Mouse (Mus musculus): ENCODE measurements at regions not wholly inside any gene's neighbourhood (a gene's known extent, or its start where the extent isn't known, plus 50 kb on each side); places are given as distances from the start of the nearest gene placed in this dataset.

- CTCF ChIA-PET, result no interaction called here
These were observed 65.6 kb downstream of the En1 start for GRCm38 (mm10) chr1:120667776-120668175.

GRCm38 (mm10) chr1:120683532-120684245 is 81.5 kb downstream of the En1 start:
- CTCF ChIA-PET, result no interaction called here

- CTCF ChIA-PET, result no interaction called here
These were observed 83.5 kb downstream of the En1 start for GRCm38 (mm10) chr1:120685650-120686244.

- CTCF ChIA-PET, result no interaction called here
These were observed 89.4 kb downstream of the En1 start for GRCm38 (mm10) chr1:120691571-120691970.

GRCm38 (mm10) chr1:120698189-120698588 is 96.0 kb downstream of the En1 start:
- CTCF ChIA-PET, result no interaction called here

- CTCF ChIA-PET, result no interaction called here
These were observed 102.0 kb downstream of the En1 start for GRCm38 (mm10) chr1:120704201-120704600.

GRCm38 (mm10) chr1:120706011-120706410 is 103.8 kb downstream of the En1 start:
- CTCF ChIA-PET, result no interaction called here

GRCm38 (mm10) chr1:120708511-120708910 is 106.3 kb downstream of the En1 start:
- CTCF ChIA-PET, result no interaction called here

GRCm38 (mm10) chr1:120715105-120715877 is 113.1 kb downstream of the En1 start:
- CTCF ChIA-PET, result no interaction called here

GRCm38 (mm10) chr1:120726777-120727176 is 124.6 kb downstream of the En1 start:
- CTCF ChIA-PET, result no interaction called here

GRCm38 (mm10) chr1:120727427-120727826 is 125.2 kb downstream of the En1 start:
- CTCF ChIA-PET, result no interaction called here

GRCm38 (mm10) chr1:120732003-120732402 is 129.8 kb downstream of the En1 start:
- CTCF ChIA-PET, result no interaction called here

- CTCF ChIA-PET, result no interaction called here
These were observed 131.5 kb downstream of the En1 start for GRCm38 (mm10) chr1:120733683-120734082.

- CTCF ChIA-PET, result no interaction called here
These were observed 132.6 kb downstream of the En1 start for GRCm38 (mm10) chr1:120734846-120735245.

GRCm38 (mm10) chr1:120739499-120739898 is 137.3 kb downstream of the En1 start:
- CTCF ChIA-PET, result no interaction called here

- CTCF ChIA-PET, result no interaction called here
These were observed 139.0 kb downstream of the En1 start for GRCm38 (mm10) chr1:120741091-120741740.

- CTCF ChIA-PET, result no interaction called here
These were observed 146.7 kb downstream of the En1 start for GRCm38 (mm10) chr1:120748963-120749362.

GRCm38 (mm10) chr1:120753406-120753805 is 151.2 kb downstream of the En1 start:
- CTCF ChIA-PET, result no interaction called here

- CTCF ChIA-PET, result no interaction called here
These were observed 152.1 kb downstream of the En1 start for GRCm38 (mm10) chr1:120754337-120754736.

GRCm38 (mm10) chr1:120757283-120757821 is 155.1 kb downstream of the En1 start:
- CTCF ChIA-PET, result no interaction called here

GRCm38 (mm10) chr1:120758172-120758571 is 156.0 kb downstream of the En1 start:
- CTCF ChIA-PET, result no interaction called here

- CTCF ChIA-PET, result no interaction called here
These were observed 156.5 kb downstream of the En1 start for GRCm38 (mm10) chr1:120758762-120759161.
